Mouse (Mus musculus): ENCODE measurements at regions not wholly inside any gene's neighbourhood (a gene's known extent, or its start where the extent isn't known, plus 50 kb on each side); places are given as distances from the start of the nearest gene placed in this dataset.

DNA sequence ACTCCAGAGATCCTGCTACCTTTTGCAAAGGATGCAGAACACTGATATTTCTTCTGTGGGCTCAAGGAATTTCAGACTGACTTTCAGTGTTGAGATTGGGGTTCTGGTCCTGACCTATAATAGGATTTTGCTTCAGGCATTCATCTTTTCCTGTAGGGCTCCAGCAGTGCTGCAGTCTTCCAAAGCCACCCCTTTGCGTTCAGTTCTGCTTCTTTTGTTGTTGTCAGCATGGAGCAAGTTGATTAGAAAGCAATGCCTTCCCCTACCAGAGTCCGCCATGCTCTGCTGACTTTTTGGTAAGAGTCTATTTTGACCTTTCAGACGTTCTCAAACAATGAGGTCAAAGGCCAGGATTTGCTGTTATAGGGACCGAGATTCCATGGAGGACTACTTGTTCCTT lies 297.0 kb downstream of the Impad1 start:
- Histone ChIP-seq H3K27me3 (ENCODE audit: control insufficient read depth, insufficient read depth, low read length) (no peaks in the 10 kb centered on the region), H3K36me3 (ENCODE audit: control insufficient read depth, insufficient read depth, low read length) (no peaks in the 10 kb centered on the region), H3K4me1 (replicated peaks; ENCODE audit: control insufficient read depth, insufficient read depth) (no peaks in the 10 kb centered on the region), H3K27ac (replicated peaks) (no peak overlapping the region), H3K4me2 (replicated peaks; ENCODE audit: low read depth) (no peak overlapping the region), H3K4me3 (ENCODE audit: low read depth, low read length) (no peak overlapping the region), H3K9me3 (ENCODE audit: control insufficient read depth, low read length) (no peaks in the 10 kb centered on the region), H3K9ac (ENCODE audit: low read length) (no peak overlapping the region)
- no peak for ATAC-seq (ENCODE audit: low FRiP score, low TSS enrichment)
- DNase-seq (ENCODE audit: low spot score): no peak
- TF ChIP-seq CTCF (IDR thresholded peaks at IDR 0.05; ENCODE audit: low read depth): no peak
- WGBS: 46% methylated on average over 4 of the region's 4 CpGs

DNA sequence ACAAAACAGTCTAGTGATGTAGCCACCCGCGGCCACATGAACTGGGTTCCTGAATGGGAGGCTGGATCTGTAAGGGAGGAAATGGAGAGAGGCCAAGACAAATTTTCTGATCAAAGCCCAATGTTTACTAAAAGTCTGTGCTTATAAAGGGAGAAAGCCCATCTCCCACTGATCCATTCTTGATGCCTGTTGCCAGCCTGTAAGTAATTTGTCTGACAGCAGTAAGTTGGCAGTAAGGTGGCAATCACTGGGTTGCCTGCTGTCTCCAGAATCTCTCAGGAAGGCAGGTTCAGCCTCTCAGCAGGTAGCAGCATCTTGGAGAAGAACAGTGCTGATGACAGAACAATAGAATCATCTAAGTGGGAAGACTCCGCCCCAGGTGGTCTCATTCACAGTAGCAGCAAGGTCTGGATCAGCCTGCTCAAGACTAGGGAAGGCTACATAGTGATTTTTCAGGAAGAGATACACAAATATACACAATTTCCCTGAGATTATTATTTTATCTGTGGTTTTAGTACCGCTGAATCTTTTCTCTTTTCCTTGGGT lies 327.9 kb downstream of the Impad1 start:
- no peak for ATAC-seq (ENCODE audit: low FRiP score, low TSS enrichment)
- no peak overlapping the region for H3K4me2 ChIP-seq (replicated peaks; ENCODE audit: low read depth)

DNA sequence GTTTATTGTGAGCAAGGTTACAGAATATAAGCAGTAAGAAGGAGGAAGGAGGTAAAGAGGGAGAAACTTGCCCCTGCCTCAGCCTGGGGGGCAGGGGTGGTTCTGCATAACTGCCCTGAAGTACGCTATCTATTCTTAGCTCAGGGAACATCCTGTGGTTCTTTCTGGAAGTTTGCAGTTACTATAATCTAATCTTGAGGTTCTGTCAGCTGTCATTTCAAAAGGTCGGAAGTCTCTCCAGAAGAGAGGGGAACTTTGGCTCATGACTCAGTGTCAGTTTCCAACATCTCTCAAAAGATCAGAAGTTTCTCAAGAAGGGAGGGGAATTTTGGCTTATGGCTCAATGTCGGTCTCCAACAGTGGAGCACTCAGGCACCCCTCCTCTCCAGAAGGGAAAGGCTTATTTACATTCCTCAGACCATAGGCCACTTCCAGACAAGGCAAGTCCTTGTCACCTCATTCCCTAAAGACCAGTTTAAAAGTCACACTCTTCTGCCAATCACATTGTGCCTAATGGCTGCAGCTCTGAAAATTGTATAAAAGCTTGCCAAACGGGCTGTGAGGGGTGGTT lies 328.9 kb downstream of the Impad1 start:
- H3K27me3 ChIP-seq (ENCODE audit: control insufficient read depth, insufficient read depth, low read length): no peaks in the 10 kb centered on the region
- no peaks in the 10 kb centered on the region for H3K9me3 ChIP-seq (ENCODE audit: control insufficient read depth, low read length)
- no peaks in the 10 kb centered on the region for H3K36me3 ChIP-seq (ENCODE audit: control insufficient read depth, insufficient read depth, low read length)
- 60% methylated on average over 4 of the region's 4 CpGs for WGBS
- H3K4me2 ChIP-seq (replicated peaks; ENCODE audit: low read depth): no peak overlapping the region
- H3K4me1 ChIP-seq (replicated peaks; ENCODE audit: control insufficient read depth, insufficient read depth): no peaks in the 10 kb centered on the region
- DNase-seq (ENCODE audit: low spot score) (no peak), ATAC-seq (ENCODE audit: low FRiP score, low TSS enrichment) (no peak)
- H3K4me3 ChIP-seq (ENCODE audit: low read depth, low read length): no peak overlapping the region
- no peak overlapping the region for H3K9ac ChIP-seq (ENCODE audit: low read length)
- H3K27ac ChIP-seq (replicated peaks): no peak overlapping the region
- TF ChIP-seq CTCF (IDR thresholded peaks at IDR 0.05; ENCODE audit: low read depth) (no peak), EP300 (optimal IDR thresholded peaks at IDR 0.05) (no peak)

More for the DNA sequence above, 327.9 kb downstream of the Impad1 start:
- no peaks in the 10 kb centered on the region for H3K36me3 ChIP-seq (ENCODE audit: control insufficient read depth, insufficient read depth, low read length)
- H3K27me3 ChIP-seq (ENCODE audit: control insufficient read depth, insufficient read depth, low read length): no peaks in the 10 kb centered on the region
- 68% methylated on average over 4 of the region's 4 CpGs for WGBS
- DNase-seq (ENCODE audit: low spot score): no peak
- no peak overlapping the region for H3K4me3 ChIP-seq (ENCODE audit: low read depth, low read length)
- no peak for TF ChIP-seq EP300 (optimal IDR thresholded peaks at IDR 0.05)
- TF ChIP-seq CTCF (IDR thresholded peaks at IDR 0.05; ENCODE audit: low read depth): no peak
- no peaks in the 10 kb centered on the region for H3K4me1 ChIP-seq (replicated peaks; ENCODE audit: control insufficient read depth, insufficient read depth)
- H3K27ac ChIP-seq (replicated peaks): no peak overlapping the region
- H3K9ac ChIP-seq (ENCODE audit: low read length): no peak overlapping the region
- H3K9me3 ChIP-seq (ENCODE audit: control insufficient read depth, low read length): no peaks in the 10 kb centered on the region

DNA sequence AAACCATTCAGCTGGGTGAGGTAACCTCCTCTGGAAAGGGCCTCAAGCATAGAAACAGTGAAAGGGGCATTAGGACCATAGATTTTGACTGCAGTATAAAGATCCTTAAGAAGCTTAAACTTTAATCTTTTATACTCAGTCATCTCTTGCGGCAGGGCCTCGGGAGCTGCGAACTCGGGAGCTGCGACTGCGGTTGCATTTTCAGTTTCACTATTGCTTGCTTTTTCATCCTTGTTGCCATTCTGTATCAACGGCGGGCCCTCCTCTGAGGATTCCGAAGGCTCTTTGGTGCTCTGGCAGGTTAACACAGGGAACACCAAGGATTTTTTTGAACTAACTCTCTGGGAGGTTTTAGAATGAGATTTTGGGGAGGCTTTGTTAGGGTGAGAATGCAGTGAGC lies 333.9 kb downstream of the Impad1 start:
- TF ChIP-seq CTCF (IDR thresholded peaks at IDR 0.05; ENCODE audit: low read depth) (no peak), EP300 (optimal IDR thresholded peaks at IDR 0.05) (no peak)
- 88% methylated on average over 9 of the region's 9 CpGs for WGBS
- Histone ChIP-seq H3K9ac (ENCODE audit: low read length) (no peak overlapping the region), H3K27me3 (ENCODE audit: control insufficient read depth, insufficient read depth, low read length) (no peaks in the 10 kb centered on the region), H3K9me3 (ENCODE audit: control insufficient read depth, low read length) (no peaks in the 10 kb centered on the region), H3K27ac (replicated peaks) (no peak overlapping the region), H3K4me3 (ENCODE audit: low read depth, low read length) (no peak overlapping the region), H3K4me1 (replicated peaks; ENCODE audit: control insufficient read depth, insufficient read depth) (no peaks in the 10 kb centered on the region), H3K4me2 (replicated peaks; ENCODE audit: low read depth) (no peak overlapping the region), H3K36me3 (ENCODE audit: control insufficient read depth, insufficient read depth, low read length) (no peaks in the 10 kb centered on the region)
- ATAC-seq (ENCODE audit: low FRiP score, low TSS enrichment) (no peak), DNase-seq (ENCODE audit: low spot score) (no peak)

DNA sequence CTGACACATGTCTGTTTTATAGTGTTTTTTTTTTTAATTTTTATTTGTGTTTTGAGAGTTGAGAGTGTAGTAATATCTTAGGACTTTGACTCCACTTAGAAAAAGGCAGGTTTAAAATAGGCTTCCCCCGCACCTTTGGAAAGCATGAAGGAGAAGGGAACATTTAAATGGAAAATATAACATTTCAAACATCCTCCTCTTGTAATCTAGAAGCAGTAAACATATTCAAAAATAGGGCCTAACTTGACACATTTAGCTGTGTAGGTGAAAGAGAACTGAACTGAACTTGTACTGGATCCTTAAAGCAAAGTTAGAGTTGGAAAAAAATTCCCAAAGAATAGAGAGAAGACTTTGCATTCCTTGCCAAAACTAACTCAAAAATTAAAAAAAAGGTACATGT lies 343.1 kb downstream of the Impad1 start:
- ATAC-seq (ENCODE audit: low FRiP score, low TSS enrichment) (no peak), DNase-seq (ENCODE audit: low spot score) (no peak)
- no peak overlapping the region for H3K27ac ChIP-seq (replicated peaks)
- H3K4me3 ChIP-seq (ENCODE audit: low read depth, low read length): no peak overlapping the region
- TF ChIP-seq CTCF (IDR thresholded peaks at IDR 0.05; ENCODE audit: low read depth) (no peak), EP300 (optimal IDR thresholded peaks at IDR 0.05) (no peak)
- H3K27me3 ChIP-seq (ENCODE audit: control insufficient read depth, insufficient read depth, low read length): no peaks in the 10 kb centered on the region
- no peak overlapping the region for H3K9ac ChIP-seq (ENCODE audit: low read length)
- H3K36me3 ChIP-seq (ENCODE audit: control insufficient read depth, insufficient read depth, low read length): no peaks in the 10 kb centered on the region
- WGBS: 94% methylated on average over 1 of the region's 1 CpGs
- H3K9me3 ChIP-seq (ENCODE audit: control insufficient read depth, low read length): no peaks in the 10 kb centered on the region
- no peaks in the 10 kb centered on the region for H3K4me1 ChIP-seq (replicated peaks; ENCODE audit: control insufficient read depth, insufficient read depth)
- no peak overlapping the region for H3K4me2 ChIP-seq (replicated peaks; ENCODE audit: low read depth)

DNA sequence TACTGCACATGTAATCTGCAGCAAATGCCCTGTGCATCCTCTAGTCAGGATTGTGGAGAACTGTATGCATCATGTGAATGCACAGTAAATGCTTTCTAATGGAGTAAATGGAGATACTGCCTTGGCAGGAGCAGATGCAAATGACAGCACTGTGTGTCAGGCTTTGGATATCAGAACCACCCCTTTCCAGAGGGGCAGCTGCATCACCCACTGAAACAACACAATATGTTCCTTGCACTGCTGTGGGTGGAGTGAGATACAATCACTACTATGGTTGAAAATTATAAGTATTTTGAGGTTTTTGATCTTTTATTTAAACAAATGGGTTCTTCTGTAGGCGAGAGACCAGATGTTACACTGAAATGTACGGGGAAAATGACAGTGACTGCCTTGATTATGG lies 350.5 kb downstream of the Impad1 start:
- no peak for DNase-seq (ENCODE audit: low spot score)
- no peak for ATAC-seq (ENCODE audit: low FRiP score, low TSS enrichment)

More for the DNA sequence above, 350.5 kb downstream of the Impad1 start:
- no peaks in the 10 kb centered on the region for H3K4me1 ChIP-seq (replicated peaks; ENCODE audit: control insufficient read depth, insufficient read depth)
- 79% methylated on average over 2 of the region's 2 CpGs for WGBS
- H3K9ac ChIP-seq (ENCODE audit: low read length): no peak overlapping the region
- no peak overlapping the region for H3K4me3 ChIP-seq (ENCODE audit: low read depth, low read length)
- H3K9me3 ChIP-seq (ENCODE audit: control insufficient read depth, low read length): no peaks in the 10 kb centered on the region
- no peaks in the 10 kb centered on the region for H3K36me3 ChIP-seq (ENCODE audit: control insufficient read depth, insufficient read depth, low read length)
- TF ChIP-seq CTCF (IDR thresholded peaks at IDR 0.05; ENCODE audit: low read depth) (no peak), EP300 (optimal IDR thresholded peaks at IDR 0.05) (no peak)
- H3K27me3 ChIP-seq (ENCODE audit: control insufficient read depth, insufficient read depth, low read length): no peaks in the 10 kb centered on the region
- no peak overlapping the region for H3K4me2 ChIP-seq (replicated peaks; ENCODE audit: low read depth)
- no peak overlapping the region for H3K27ac ChIP-seq (replicated peaks)

Data from stomach, postnatal 0 days (tissue).